Mouse (Mus musculus) heart, embryonic 14.5 days (tissue): ENCODE measurements around the gene Tfrc. TPM values are rescaled to one million over a fixed set of nuclear protein-coding genes. Genes with fewer than 3 reads are reported as not detected.

Experiments
- ATAC-seq: fragments of 200-750 bp; cut with Nextera tagmentation; 2 replicates; pipeline ENCODE4 v1.8.0; 2017; ENCODE audit warnings: low read depth, moderate TSS enrichment; ENCODE audit not compliant: insufficient number of reproducible peaks, insufficient read depth, low FRiP score
- H3K27ac ChIP-seq, 2 experiments: fragments of 200-500 bp in 1 of 2; fragments of 300-500 bp in 1 of 2; sonication (generic) in 1 of 2; replicated peaks in 1 of 2; 2 replicates each; pipeline ENCODE4 v1.5.1; 2012 to 2014; ENCODE audit warnings: low read depth in 2 of 2, low read length in 2 of 2, control low read depth in 1 of 2, mild to moderate bottlenecking in 1 of 2, mixed read lengths in 1 of 2; ENCODE audit not compliant: control insufficient read depth in 1 of 2, insufficient read depth in 1 of 2
- H3K27me3 ChIP-seq: fragments of 300-500 bp; sonication (generic); 2 replicates; pipeline ENCODE4 v1.6.1; 2014; ENCODE audit warnings: mild to moderate bottlenecking, low read length, control low read depth; ENCODE audit not compliant: control insufficient read depth, insufficient read depth
- H3K36me3 ChIP-seq: fragments of 300-500 bp; sonication (generic); 2 replicates; pipeline ENCODE4 v1.6.1; 2014; ENCODE audit warnings: mild to moderate bottlenecking, control low read depth, low read length, mixed read lengths; ENCODE audit not compliant: control insufficient read depth, insufficient read depth
- H3K4me1 ChIP-seq, 2 experiments: fragments of 200-500 bp in 1 of 2; fragments of 300-500 bp in 1 of 2; sonication (generic) in 1 of 2; 2 replicates each; pipeline ENCODE4 v1.6.1; 2012 to 2014; ENCODE audit warnings: low read length in 2 of 2, control low read depth in 1 of 2, mixed read lengths in 1 of 2; ENCODE audit not compliant: control insufficient read depth in 2 of 2, insufficient read depth in 2 of 2
- H3K4me2 ChIP-seq: fragments of 300-500 bp; sonication (generic); 2 replicates; pipeline ENCODE4 v1.6.1; 2014; ENCODE audit warnings: mild to moderate bottlenecking, low read length
- H3K4me3 ChIP-seq, 2 experiments: fragments of 200-500 bp in 1 of 2; fragments of 300-500 bp in 1 of 2; sonication (generic) in 1 of 2; 2 replicates each; pipeline ENCODE4 v1.5.1; 2012 to 2014; ENCODE audit warnings: low read length in 2 of 2, mild to moderate bottlenecking in 2 of 2, control low read depth in 1 of 2, low read depth in 1 of 2, moderate library complexity in 1 of 2; ENCODE audit not compliant: control insufficient read depth in 1 of 2, insufficient read depth in 1 of 2
- H3K9ac ChIP-seq: fragments of 300-500 bp; sonication (generic); 2 replicates; pipeline ENCODE4 v1.6.1; 2014; ENCODE audit warnings: mild to moderate bottlenecking, low read length
- H3K9me3 ChIP-seq: fragments of 300-500 bp; sonication (generic); 2 replicates; pipeline ENCODE4 v1.6.1; 2016; ENCODE audit warnings: low read length, control low read depth; ENCODE audit not compliant: control insufficient read depth
- WGBS: fragments of 180-500 bp; shearing (Covaris S2); extraction: QIAGEN DNeasy Blood & Tissue Kit; methylation state at CpG from one replicate; pipeline ENCODE4 v1.1.7; 2014; 5-methylcytosine and 5-hydroxymethylcytosine counted together
- polyA plus RNA-seq: library from polyadenylated mRNA; unstranded; fragments of >200 nt; fragmentation: Nextera tagmentation; extraction: Ambion mirVana; gene quantifications from 2 replicates; pipeline ENCODE4 v1.2.1, GENCODE M21; 2014

The Tfrc gene
- polyA plus RNA-seq, 1 experiment from 2014 or later: 48.6 TPM

- H3K27ac ChIP-seq: no peak overlapping the region
- peak overlapping the region; percentile 47; the same call in 1 of the 2 replicates for H3K9ac ChIP-seq
- H3K27me3 ChIP-seq: no peaks in the 10 kb centered on the region
- no peak for ATAC-seq
- peaks cover 43% of the 10 kb centered on the region for H3K36me3 ChIP-seq
- no peaks in the 10 kb centered on the region for H3K9me3 ChIP-seq
- H3K4me2 ChIP-seq: no peak overlapping the region
- peaks cover 53 to 55% of the 10 kb centered on the region in 2 experiments for H3K4me1 ChIP-seq
- H3K4me3 ChIP-seq: no peak overlapping the region
- 48% methylated on average over 10 of the region's 10 CpGs for WGBS
Observed at GRCm38 (mm10) chr16:32670354-32671124, 61.8 kb downstream of the Tfrc start.

- Histone ChIP-seq H3K4me2 (no peak overlapping the region), H3K9ac (no peak overlapping the region), H3K36me3 (peaks cover 51% of the 10 kb centered on the region), H3K4me3 (no peak overlapping the region), H3K4me1 (peaks cover 45 to 47% of the 10 kb centered on the region in 2 experiments), H3K9me3 (no peaks in the 10 kb centered on the region), H3K27me3 (no peaks in the 10 kb centered on the region), H3K27ac (no peak overlapping the region)
- no peak for ATAC-seq
- WGBS: 76% methylated on average over 13 of the region's 13 CpGs
Observed at GRCm38 (mm10) chr16:32671206-32671887, 62.6 kb downstream of the Tfrc start.

GRCm38 (mm10) chr16:32672250-32672649 is 63.5 kb downstream of the Tfrc start:
- peaks cover 36 to 38% of the 10 kb centered on the region in 2 experiments for H3K4me1 ChIP-seq
- H3K27ac ChIP-seq: no peak overlapping the region
- H3K36me3 ChIP-seq: peaks cover 59% of the 10 kb centered on the region
- ATAC-seq: no peak
- H3K9me3 ChIP-seq: no peaks in the 10 kb centered on the region
- no peak overlapping the region for H3K4me2 ChIP-seq
- 87% methylated on average over 7 of the region's 7 CpGs for WGBS
- H3K27me3 ChIP-seq: no peaks in the 10 kb centered on the region
- no peak overlapping the region for H3K4me3 ChIP-seq
- H3K9ac ChIP-seq: no peak overlapping the region

DNA sequence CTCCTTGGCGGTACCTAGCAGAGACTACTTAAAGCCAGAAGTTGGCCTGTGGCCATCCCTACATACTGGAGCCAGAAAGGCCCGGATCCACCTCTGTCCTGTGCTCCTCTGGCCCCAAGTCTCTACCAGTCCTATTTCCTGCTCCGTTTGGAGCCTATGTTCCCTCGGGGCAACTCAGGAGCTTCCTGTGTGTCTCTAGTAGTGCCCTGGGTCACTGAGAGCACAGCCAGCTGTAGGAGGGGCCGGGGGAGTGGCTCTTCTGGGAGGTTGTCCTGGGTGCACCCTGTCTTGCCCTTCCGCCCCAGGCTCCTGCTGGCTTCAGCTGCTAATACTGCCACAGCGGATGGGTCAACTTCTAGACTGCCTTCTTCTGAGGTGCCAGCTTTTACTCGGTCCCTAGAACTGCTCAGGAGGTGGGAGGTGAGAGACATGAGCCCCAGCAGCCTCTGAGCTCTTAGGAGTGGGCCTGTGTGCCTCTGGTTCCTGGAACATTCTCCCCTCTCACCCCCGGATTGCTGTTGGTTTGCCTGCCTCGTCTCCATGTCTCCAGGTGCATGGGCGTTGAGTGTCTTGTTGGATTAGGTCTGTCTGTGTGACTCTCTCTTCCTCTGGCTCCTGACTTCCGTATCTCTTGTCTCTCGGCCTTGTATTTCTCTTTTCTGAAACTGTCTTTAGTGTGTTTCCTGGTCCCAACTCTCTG is 64.3 kb downstream of the Tfrc start:
- ATAC-seq: no peak
- Histone ChIP-seq H3K9ac (no peak overlapping the region), H3K27ac (no peak overlapping the region), H3K4me3 (no peak overlapping the region), H3K4me2 (no peak overlapping the region), H3K4me1 (peaks cover 29 to 31% of the 10 kb centered on the region in 2 experiments), H3K9me3 (no peaks in the 10 kb centered on the region), H3K27me3 (no peaks in the 10 kb centered on the region), H3K36me3 (peaks cover 64% of the 10 kb centered on the region)
- 75% methylated on average over 13 of the region's 13 CpGs for WGBS

DNA sequence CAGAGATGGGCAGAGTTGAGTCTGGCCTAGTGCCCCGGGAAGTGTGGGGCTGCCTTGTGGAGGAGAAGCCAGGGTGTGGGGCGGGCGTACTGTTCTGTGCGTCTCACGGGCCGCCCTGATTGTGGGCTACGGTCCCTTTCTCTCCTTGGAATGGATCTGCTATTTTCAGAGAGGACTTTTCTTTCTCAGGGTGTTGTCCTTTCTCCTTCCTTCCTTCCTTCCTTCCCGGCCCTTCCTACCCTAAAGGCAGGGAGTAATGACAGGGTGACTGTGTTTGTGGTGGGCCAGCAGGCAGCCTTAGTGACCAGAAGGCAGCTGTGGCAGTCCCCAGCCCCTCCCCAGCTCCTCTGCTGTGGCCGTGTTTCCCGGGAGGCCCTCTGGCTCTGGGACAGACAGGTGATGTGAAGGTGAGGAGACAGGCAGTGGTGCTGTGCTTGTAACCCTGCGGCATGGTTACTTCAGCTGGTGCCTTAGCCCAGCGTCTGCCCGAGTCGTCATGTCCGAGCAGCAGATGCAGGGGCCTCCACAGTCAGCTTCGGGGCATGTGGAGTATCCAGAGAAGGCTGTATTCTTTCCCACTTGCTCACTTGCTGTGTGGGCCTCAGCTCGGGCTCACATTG is 65.5 kb downstream of the Tfrc start:
- H3K4me3 ChIP-seq: no peak overlapping the region
- no peak overlapping the region for H3K4me2 ChIP-seq
- ATAC-seq: no peak
- no peak overlapping the region for H3K9ac ChIP-seq
- WGBS: 84% methylated on average over 17 of the region's 17 CpGs
- peaks cover 71% of the 10 kb centered on the region for H3K36me3 ChIP-seq
- H3K9me3 ChIP-seq: no peaks in the 10 kb centered on the region
- no peaks in the 10 kb centered on the region for H3K27me3 ChIP-seq
- H3K27ac ChIP-seq: no peak overlapping the region
- peaks cover 24% of the 10 kb centered on the region in 2 experiments for H3K4me1 ChIP-seq

DNA sequence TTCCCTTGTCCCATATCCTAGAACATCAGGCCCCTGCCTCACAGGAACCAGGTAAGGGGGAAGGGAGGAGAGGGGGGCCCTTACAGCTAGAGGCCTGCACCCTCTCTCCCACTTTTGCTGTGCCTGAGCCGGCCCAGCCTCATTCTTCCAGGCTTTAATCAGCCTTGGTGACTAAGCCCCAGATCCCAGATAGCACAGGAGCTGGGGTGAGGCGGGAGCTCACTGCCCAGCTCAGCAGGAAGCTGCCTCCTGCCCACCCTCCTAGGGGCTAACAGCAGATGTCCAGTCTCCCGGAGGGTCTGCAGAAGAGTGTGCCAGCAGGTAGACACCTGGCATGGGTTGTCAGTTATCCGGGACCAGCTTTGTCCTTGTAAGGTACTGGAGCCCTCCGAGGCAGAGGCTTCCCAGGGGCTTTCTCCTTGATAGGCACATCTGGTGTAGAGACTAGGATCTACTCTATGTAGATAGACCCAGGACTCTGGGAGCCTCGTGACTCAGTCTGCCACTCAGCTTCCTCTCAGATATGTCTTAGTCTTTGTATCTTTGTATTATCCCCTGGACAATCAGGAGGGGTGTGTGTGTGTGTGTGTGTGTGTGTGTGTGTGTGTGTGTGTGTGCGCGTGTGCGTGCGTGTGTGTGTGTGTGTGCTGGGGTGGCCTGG is 68.5 kb downstream of the Tfrc start:
- Histone ChIP-seq H3K36me3 (peaks cover 73% of the 10 kb centered on the region), H3K4me2 (no peak overlapping the region), H3K9ac (peak overlapping the region; percentile 16; the same call in 1 of the 2 replicates), H3K4me1 (peaks cover 3 to 5% of the 10 kb centered on the region in 2 experiments; a peak in 2 of 4 replicates), H3K4me3 (no peak overlapping the region), H3K27ac (no peak overlapping the region), H3K9me3 (no peaks in the 10 kb centered on the region), H3K27me3 (no peaks in the 10 kb centered on the region)
- 66% methylated on average over 10 of the region's 10 CpGs for WGBS
- ATAC-seq: no peak

- H3K36me3 ChIP-seq: peaks cover 75% of the 10 kb centered on the region
- peaks cover under 1 to 3% of the 10 kb centered on the region in 2 experiments; a peak in 1 of 4 replicates for H3K4me1 ChIP-seq
Observed at GRCm38 (mm10) chr16:32677903-32678302, 69.2 kb downstream of the Tfrc start.

More at GRCm38 (mm10) chr16:32677903-32678302, 69.2 kb downstream of the Tfrc start:
- WGBS: 78% methylated on average over 14 of the region's 14 CpGs
- Histone ChIP-seq H3K9me3 (no peaks in the 10 kb centered on the region), H3K9ac (no peak overlapping the region), H3K27me3 (no peaks in the 10 kb centered on the region), H3K4me2 (no peak overlapping the region), H3K27ac (no peak overlapping the region), H3K4me3 (no peak overlapping the region)
- ATAC-seq: no peak
